Comparison of ENCODE assay signal across 8 mouse cellular contexts in the genomic region with DNA sequence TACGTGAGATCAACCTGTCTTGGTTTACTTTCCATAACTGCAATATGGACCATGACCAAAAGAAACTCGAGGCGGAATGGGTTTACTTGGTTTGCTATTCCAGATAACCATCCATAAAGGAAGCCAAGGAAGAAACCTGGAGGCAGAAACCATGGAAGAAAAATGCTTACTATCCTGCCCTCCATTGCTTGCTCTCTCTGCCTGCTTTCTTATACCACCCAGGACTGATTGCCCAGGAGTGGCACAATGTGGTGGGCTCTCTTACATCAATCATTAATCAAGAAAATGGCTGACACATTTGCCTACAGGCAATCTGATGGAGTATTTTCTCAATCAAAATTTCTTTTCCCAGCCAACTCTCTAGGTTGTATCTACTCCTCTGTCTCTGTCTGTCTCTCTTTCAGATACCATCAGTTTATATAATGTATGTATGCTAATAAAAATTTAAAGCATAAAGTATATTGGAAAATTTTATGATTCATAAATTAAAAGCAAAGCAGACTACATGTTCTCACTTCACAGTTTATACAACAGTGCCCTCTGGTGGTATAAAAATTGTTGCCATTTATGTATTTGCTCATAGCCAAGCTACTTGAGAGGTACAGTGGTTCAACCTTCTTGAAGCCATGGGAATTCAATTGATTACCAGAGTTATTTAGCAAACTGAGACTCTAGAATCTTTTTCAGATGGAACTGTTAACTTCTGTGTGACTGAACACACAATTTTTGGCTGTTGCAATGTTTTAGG.
DNase-seq lines count a peak whose midpoint lies in the region; ATAC-seq and TF ChIP-seq lines count a peak whose summit lies in the region.

No protein-coding gene starts in this region.

- H3K36me3 ChIP-seq in kidney, postnatal 0 days (ENCODE audit: insufficient read depth, low read length): no peaks in the 10 kb centered on the region
- no peaks in the 10 kb centered on the region for H3K36me3 ChIP-seq in neural tube, embryonic 14.5 days (ENCODE audit: control insufficient read depth, insufficient read depth, low read length)

- H3K27ac ChIP-seq in gastrocnemius, adult 2 months: no peak overlapping the region
- no peak overlapping the region for H3K27ac ChIP-seq in kidney, postnatal 0 days
- H3K27ac ChIP-seq in neural tube, embryonic 14.5 days (ENCODE audit: low read depth, low read length): no peak overlapping the region

- 76% methylated on average over 3 of the region's 3 CpGs for WGBS in kidney, postnatal 0 days
- 80% methylated on average over 3 of the region's 3 CpGs for WGBS in neural tube, embryonic 14.5 days

- intact Hi-C loops in gastrocnemius, adult 2 months (cut with DNase I): loop anchor here (5.0 to 10.0 kb wide), 3 partner anchors 93 to 340 kb away; a partner anchor contains a TSS

- no peak overlapping the region for H3K4me3 ChIP-seq in gastrocnemius, adult 2 months
- no peak overlapping the region for H3K4me3 ChIP-seq in kidney, postnatal 0 days (replicated peaks; ENCODE audit: low read depth, low read length)
- H3K4me3 ChIP-seq in neural tube, embryonic 14.5 days (ENCODE audit: low read depth, low read length): no peak overlapping the region

- no peaks in the 10 kb centered on the region for H3K27me3 ChIP-seq in kidney, postnatal 0 days (ENCODE audit: insufficient read depth, low read length)
- H3K27me3 ChIP-seq in neural tube, embryonic 14.5 days (ENCODE audit: control insufficient read depth, insufficient read depth, low read length): no peaks in the 10 kb centered on the region

- no peak for ATAC-seq in kidney, postnatal 0 days (replicated peaks; ENCODE audit: low FRiP score, low read depth)
- ATAC-seq in neural tube, embryonic 14.5 days (ENCODE audit: low read depth): peak; percentile 76; the same call in 1 of the 2 replicates

- no peak overlapping the region for H3K4me2 ChIP-seq in kidney, postnatal 0 days (ENCODE audit: low read length)
- no peak overlapping the region for H3K4me2 ChIP-seq in neural tube, embryonic 14.5 days (ENCODE audit: low read depth, low read length)

- no peak for DNase-seq in gastrocnemius, adult 2 months
- DNase-seq in gastrocnemius, postnatal 25 days: no peak
- DNase-seq in right cerebral cortex, adult 18-20 months: peak; percentile 44
- DNase-seq in right cerebral cortex, postnatal 25 days: no peak
- DNase-seq in embryo, embryonic 10.5 days (ENCODE audit: low spot score): peak; percentile 87
- DNase-seq in kidney, postnatal 0 days (ENCODE audit: low spot score): peak; percentile 79
- no peak for DNase-seq in natural killer cell, adult 2 months (ENCODE audit: low spot score in 2 of 2)

- no peaks in the 10 kb centered on the region for H3K9me3 ChIP-seq in kidney, postnatal 0 days (replicated peaks; ENCODE audit: low read length)
- no peaks in the 10 kb centered on the region for H3K9me3 ChIP-seq in neural tube, embryonic 14.5 days (ENCODE audit: control insufficient read depth, low read length)

- H3K4me1 ChIP-seq in kidney, postnatal 0 days (replicated peaks; ENCODE audit: insufficient read depth, low read length): no peaks in the 10 kb centered on the region
- H3K4me1 ChIP-seq in neural tube, embryonic 14.5 days (ENCODE audit: control insufficient read depth, insufficient read depth, low read length): no peaks in the 10 kb centered on the region

- no peak overlapping the region for H3K9ac ChIP-seq in kidney, postnatal 0 days (ENCODE audit: low read depth, low read length)
- H3K9ac ChIP-seq in neural tube, embryonic 14.5 days (replicated peaks; ENCODE audit: low read depth, low read length): no peak overlapping the region

- peak; percentile 81 for TF ChIP-seq CTCF in gastrocnemius, adult 2 months (IDR thresholded peaks at IDR 0.05)
- TF ChIP-seq CTCF in kidney, postnatal 0 days (IDR thresholded peaks at IDR 0.05; ENCODE audit: low read depth): peak; percentile 88

Comparison
In these comparisons a context has a peak if more than half of its experiments do, and no peak if none do; other contexts are left out.
1. DNase-seq: peak in right cerebral cortex, adult 18-20 months (single experiment), embryo, embryonic 10.5 days (single experiment) and kidney, postnatal 0 days (single experiment); none in gastrocnemius, adult 2 months (single experiment), gastrocnemius, postnatal 25 days (single experiment), right cerebral cortex, postnatal 25 days (single experiment) and natural killer cell, adult 2 months (0 of 2).